Mouse (Mus musculus): ENCODE results near the gene S100a5. TPM values are rescaled to one million over a fixed set of nuclear protein-coding genes. Genes with fewer than 3 reads are reported as not detected.

The S100a5 gene
- polyA plus RNA-seq, 1 experiment from 2014 or later, result not detected

Other genes with a start within 250 kb of the S100a5 start
- gene Slc27a3, start 218.6 kb upstream of the S100a5 start, polyA plus RNA-seq (2015; fragmentation: Nextera tagmentation; extraction: Ambion mirVana), result 15.4 and 17.3 TPM in 2 replicates
- gene Ints3, start 174.9 kb upstream of the S100a5 start, polyA plus RNA-seq (2015; fragmentation: Nextera tagmentation; extraction: Ambion mirVana), result 32.9 and 38.1 TPM in 2 replicates
- gene Npr1, start 142.7 kb upstream of the S100a5 start, polyA plus RNA-seq (2015; fragmentation: Nextera tagmentation; extraction: Ambion mirVana), result 13.6 and 16.2 TPM in 2 replicates
- 236 and 238 TPM in 2 replicates for gene Ilf2, start 132.4 kb upstream of the S100a5 start, polyA plus RNA-seq (2015; fragmentation: Nextera tagmentation; extraction: Ambion mirVana)
- 69.9 and 70.6 TPM in 2 replicates for gene Snapin, start 117.5 kb upstream of the S100a5 start, polyA plus RNA-seq (2015; fragmentation: Nextera tagmentation; extraction: Ambion mirVana)
- 149 and 152 TPM in 2 replicates for gene Chtop, start 99.0 kb upstream of the S100a5 start, polyA plus RNA-seq (2015; fragmentation: Nextera tagmentation; extraction: Ambion mirVana)
- 79.4 and 87.1 TPM in 2 replicates for gene S100a1, start 94.1 kb upstream of the S100a5 start, polyA plus RNA-seq (2015; fragmentation: Nextera tagmentation; extraction: Ambion mirVana)
- gene S100a13, start 94.1 kb upstream of the S100a5 start, polyA plus RNA-seq (2015; fragmentation: Nextera tagmentation; extraction: Ambion mirVana), result 39.8 and 40.5 TPM in 2 replicates
- gene S100a14, start 81.7 kb upstream of the S100a5 start, polyA plus RNA-seq (2015; fragmentation: Nextera tagmentation; extraction: Ambion mirVana), result 3.8 and 6.6 TPM in 2 replicates
- 190 and 192 TPM in 2 replicates for gene S100a16, start 71.3 kb upstream of the S100a5 start, polyA plus RNA-seq (2015; fragmentation: Nextera tagmentation; extraction: Ambion mirVana)
- not detected in 2 replicates for gene S100a3, start 47.9 kb upstream of the S100a5 start, polyA plus RNA-seq (2015; fragmentation: Nextera tagmentation; extraction: Ambion mirVana)
- not detected in 2 replicates for gene S100a2, start 18.3 kb upstream of the S100a5 start, polyA plus RNA-seq (2015; fragmentation: Nextera tagmentation; extraction: Ambion mirVana)
- gene Gm42674, start 6.6 kb upstream of the S100a5 start, polyA plus RNA-seq (2015; fragmentation: Nextera tagmentation; extraction: Ambion mirVana), result not detected in 2 replicates
- gene S100a4, start 4.8 kb upstream of the S100a5 start, polyA plus RNA-seq (2015; fragmentation: Nextera tagmentation; extraction: Ambion mirVana), result 4.2 and 6.4 TPM in 2 replicates
- 168 and 169 TPM in 2 replicates for gene S100a6, start 4.4 kb downstream of the S100a5 start, polyA plus RNA-seq (2015; fragmentation: Nextera tagmentation; extraction: Ambion mirVana)
- gene S100a7a, start 45.5 kb downstream of the S100a5 start, polyA plus RNA-seq (2015; fragmentation: Nextera tagmentation; extraction: Ambion mirVana), result 0.16 and 0.17 TPM in 2 replicates
- 34.3 and 50.5 TPM in 2 replicates for gene S100a8, start 60.5 kb downstream of the S100a5 start, polyA plus RNA-seq (2015; fragmentation: Nextera tagmentation; extraction: Ambion mirVana)
- 19.3 and 31.5 TPM in 2 replicates for gene S100a9, start 87.2 kb downstream of the S100a5 start, polyA plus RNA-seq (2015; fragmentation: Nextera tagmentation; extraction: Ambion mirVana)
- not detected in 2 replicates for gene Pglyrp4, start 118.4 kb downstream of the S100a5 start, polyA plus RNA-seq (2015; fragmentation: Nextera tagmentation; extraction: Ambion mirVana)
- not detected in 2 replicates for gene Gm5849, start 169.4 kb downstream of the S100a5 start, polyA plus RNA-seq (2015; fragmentation: Nextera tagmentation; extraction: Ambion mirVana)